Mouse (Mus musculus): ENCODE results near the gene Foxe3. TPM values are rescaled to one million over a fixed set of nuclear protein-coding genes. Genes with fewer than 3 reads are reported as not detected.

The Foxe3 gene
- polyA plus RNA-seq, 1 experiment from 2014 or later, result not detected

DNA sequence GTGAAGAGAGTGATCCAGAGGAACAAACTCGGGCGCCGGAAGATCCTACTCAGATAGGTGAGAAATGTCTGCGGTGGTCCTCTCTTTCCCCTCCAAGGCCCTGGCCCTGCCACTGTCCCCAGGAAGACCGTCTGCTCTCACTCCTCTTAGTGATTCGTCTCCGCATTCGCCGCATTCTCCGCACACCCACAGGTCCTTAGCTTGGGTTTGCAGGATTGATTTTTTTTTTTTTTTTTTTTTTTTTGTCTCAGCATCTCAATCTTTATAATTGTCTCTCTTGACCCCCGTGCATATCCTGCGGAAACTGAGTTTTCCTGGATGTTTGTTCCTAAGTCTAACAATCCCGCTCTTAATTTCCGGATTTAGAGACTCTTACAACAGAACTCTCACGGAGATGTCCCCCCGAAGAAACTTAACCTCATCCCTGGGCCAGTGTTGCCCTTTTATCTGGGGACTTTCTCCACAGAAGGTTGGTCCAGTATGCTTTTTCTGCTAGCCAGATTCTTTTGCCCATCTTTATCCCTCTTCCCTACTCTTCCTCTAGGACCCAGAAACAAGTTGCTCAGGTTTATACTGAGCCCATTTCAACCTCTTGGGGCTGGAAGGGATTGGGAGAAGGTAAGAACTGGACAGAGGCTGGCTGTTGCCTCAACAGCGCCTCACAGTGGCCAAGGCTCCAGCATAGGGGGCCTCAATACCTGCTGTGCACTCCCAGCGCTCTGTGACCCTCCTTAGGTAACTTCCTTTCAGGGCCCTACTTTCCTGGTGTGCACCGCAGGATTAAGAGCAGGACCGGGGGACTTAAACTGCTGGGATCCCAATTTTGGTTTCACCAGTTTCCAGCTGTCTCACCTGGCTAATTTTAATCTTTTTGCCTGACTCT, 16.0 kb downstream of the Foxe3 start:
- Histone ChIP-seq H3K9me3 (ENCODE audit: control insufficient read depth, low read length) (no peaks in the 10 kb centered on the region), H3K27ac (ENCODE audit: low read length) (no peak overlapping the region), H3K4me2 (ENCODE audit: low read length) (peak overlapping the region; percentile 63; the same call in 1 of the 2 replicates), H3K27me3 (replicated peaks; ENCODE audit: control insufficient read depth, insufficient read depth, low read length) (peaks cover 85% of the 10 kb centered on the region), H3K4me3 (replicated peaks; ENCODE audit: low read length) (peak overlapping the region; percentile 43; the same call in 1 of the 2 replicates), H3K36me3 (ENCODE audit: control insufficient read depth, insufficient read depth) (no peaks in the 10 kb centered on the region), H3K9ac (replicated peaks; ENCODE audit: low read depth, low read length) (no peak overlapping the region), H3K4me1 (replicated peaks; ENCODE audit: control insufficient read depth, insufficient read depth, low read length) (peaks cover 23% of the 10 kb centered on the region)
- under 1% methylated on average over 20 of the region's 20 CpGs for WGBS
- no peak for ATAC-seq

DNA sequence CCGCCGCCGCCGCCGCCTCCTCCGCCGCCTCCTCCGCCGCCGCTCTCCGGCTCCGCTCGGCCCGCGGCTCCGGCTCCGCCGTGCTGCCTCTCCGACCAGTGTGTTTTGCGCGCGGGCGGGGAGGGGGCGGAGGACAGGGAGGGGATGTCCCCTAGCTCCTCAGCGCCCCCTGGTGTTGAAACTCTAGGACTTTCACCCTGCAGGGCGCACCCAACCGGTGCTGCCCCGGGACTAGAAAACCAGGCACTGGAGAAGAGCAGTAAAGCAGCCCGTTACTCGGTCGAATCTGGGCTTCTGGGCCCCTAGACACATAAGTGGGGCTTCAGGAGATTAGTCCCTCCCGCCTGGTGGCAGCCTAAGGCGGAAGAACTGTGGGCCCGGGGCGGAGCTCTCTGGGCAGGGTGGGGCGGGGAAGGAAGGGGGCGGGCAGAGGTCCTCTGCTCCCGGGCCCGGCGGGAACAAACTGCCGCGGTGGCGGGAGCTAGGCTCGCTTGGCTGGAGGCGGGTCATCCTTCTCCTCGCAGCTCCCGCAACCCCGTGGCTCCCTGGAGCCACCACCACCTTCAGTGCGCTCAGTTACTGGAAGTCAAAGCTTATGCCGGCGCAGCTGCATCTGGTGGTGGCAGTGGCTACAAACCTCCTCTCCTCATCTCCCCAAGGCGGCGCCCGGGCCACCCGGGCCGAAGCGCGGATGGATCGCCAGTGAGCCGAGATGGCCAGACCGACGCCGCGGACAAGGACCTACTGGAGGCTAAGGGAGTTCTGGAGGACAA, 16.8 kb downstream of the Foxe3 start, which contains the start of gene Foxd2:
Gene Foxd2, minus strand, starts transcription at position 45 of the 773 bp plus-strand sequence.
- Histone ChIP-seq H3K4me1 (replicated peaks; ENCODE audit: control insufficient read depth, insufficient read depth, low read length) (peaks cover 23% of the 10 kb centered on the region), H3K27me3 (replicated peaks; ENCODE audit: control insufficient read depth, insufficient read depth, low read length) (peaks cover 86% of the 10 kb centered on the region), H3K9ac (replicated peaks; ENCODE audit: low read depth, low read length) (0 out of 2 replicates have a peak within 1 kb of the TSS, but pooled peaks have one; percentile 6), H3K36me3 (ENCODE audit: control insufficient read depth, insufficient read depth) (no peaks in the 10 kb centered on the region), H3K4me2 (ENCODE audit: low read length) (peak within 1 kb of the TSS; percentile 63), H3K27ac (ENCODE audit: low read length) (no peak within 1 kb of the TSS), H3K4me3 (replicated peaks; ENCODE audit: low read length) (peak within 1 kb of the TSS; percentile 43), H3K9me3 (ENCODE audit: control insufficient read depth, low read length) (no peaks in the 10 kb centered on the region)
- peak; percentile 84 for ATAC-seq
- WGBS, result under 1% methylated on average over 56 of the region's 64 CpGs

DNA sequence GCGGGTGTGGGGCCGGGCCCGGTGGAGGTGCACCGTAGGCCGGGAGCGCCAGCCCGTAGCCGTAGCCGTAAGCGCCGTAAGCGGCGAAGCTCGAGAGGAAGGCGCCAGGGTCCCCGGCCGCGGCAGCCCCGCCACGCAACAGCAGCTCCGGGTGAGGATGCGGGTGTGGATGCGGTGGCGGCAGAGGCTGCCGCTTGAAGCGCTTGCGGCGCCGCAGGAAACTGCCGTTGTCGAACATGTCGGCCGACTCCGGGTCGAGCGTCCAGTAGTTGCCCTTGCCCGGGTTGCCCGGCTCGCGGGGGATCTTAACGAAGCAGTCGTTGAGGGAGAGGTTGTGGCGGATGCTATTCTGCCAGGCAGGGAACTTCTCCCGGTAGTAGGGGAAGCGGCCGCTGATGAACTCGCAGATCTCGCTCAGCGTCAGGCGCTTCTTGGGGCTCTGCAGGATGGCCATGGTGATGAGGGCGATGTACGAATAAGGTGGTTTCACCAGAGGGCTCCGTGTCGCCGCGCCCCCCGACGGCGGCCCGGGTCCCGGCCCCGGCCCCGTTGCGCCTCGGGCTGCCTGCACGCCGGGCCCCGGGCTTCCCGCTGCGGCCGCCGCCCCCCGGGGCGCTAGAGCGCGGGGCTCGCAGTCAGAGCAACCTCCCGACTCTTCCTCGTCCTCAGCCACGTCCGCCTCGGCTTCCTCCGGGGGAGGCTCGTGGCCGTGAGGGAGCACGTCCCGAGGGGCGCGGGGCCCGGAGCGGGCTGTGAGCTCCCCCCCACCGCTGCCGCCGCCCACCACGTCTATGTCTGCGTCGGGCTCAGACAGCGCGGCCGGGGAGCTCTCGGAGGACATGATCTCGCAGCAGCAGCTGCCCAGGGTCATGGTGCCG, 17.6 kb downstream of the Foxe3 start:
- ATAC-seq, result peak; percentile 14
- Histone ChIP-seq H3K27ac (ENCODE audit: low read length) (no peak overlapping the region), H3K27me3 (replicated peaks; ENCODE audit: control insufficient read depth, insufficient read depth, low read length) (peaks cover 86% of the 10 kb centered on the region), H3K4me1 (replicated peaks; ENCODE audit: control insufficient read depth, insufficient read depth, low read length) (peaks cover 20% of the 10 kb centered on the region), H3K9ac (replicated peaks; ENCODE audit: low read depth, low read length) (0 out of 2 replicates have a peak overlapping the region, but pooled peaks have one; percentile 6), H3K9me3 (ENCODE audit: control insufficient read depth, low read length) (no peaks in the 10 kb centered on the region), H3K4me2 (ENCODE audit: low read length) (peak overlapping the region; percentile 63), H3K36me3 (ENCODE audit: control insufficient read depth, insufficient read depth) (no peaks in the 10 kb centered on the region), H3K4me3 (replicated peaks; ENCODE audit: low read length) (peak overlapping the region; percentile 43)
- WGBS, result under 1% methylated on average over 97 of the region's 103 CpGs

DNA sequence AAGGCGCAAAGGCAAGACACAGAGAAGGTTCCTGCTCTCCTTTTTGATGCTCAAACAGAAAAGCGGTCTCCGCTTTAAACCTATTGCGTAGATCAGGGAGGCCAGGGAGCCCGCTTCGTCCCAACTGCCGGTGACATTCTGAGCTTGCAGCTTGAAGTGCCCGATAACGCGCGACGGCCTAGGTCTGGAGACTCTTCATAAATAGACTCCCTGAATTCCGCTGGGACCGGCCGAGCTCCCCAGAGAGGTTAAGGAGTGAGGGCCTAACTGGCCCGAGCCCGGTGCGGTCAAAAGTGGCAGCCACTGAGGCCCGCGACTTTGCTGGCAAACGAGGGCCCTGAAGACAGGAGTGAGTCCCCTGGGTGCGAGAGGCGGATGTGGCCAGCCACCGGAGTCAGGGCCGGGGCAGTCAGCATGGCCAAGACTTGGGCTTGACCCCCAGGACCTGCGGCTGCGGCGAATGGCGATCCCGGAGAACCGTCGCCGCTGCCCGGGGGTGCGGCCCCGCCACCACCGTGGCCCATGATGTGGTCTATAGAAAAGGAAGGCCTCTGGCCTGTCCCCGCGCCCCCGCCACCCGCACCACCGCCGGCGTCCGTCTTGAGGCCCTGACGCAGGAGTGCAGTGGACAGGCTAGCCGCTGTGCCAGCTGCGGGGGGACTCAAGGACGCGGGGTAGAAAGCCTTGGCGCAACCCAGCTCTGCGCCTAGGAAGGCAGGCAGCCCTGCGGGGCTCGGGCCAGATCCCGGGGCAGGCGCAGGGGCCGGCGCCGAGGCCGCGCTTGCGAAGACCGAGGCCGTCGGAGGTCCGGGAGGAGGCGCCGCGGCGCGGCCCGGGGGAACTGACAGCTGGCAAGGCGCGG, 18.5 kb downstream of the Foxe3 start:
- peaks cover 20% of the 10 kb centered on the region for H3K4me1 ChIP-seq (replicated peaks; ENCODE audit: control insufficient read depth, insufficient read depth, low read length)
- no peak for ATAC-seq
- H3K9me3 ChIP-seq (ENCODE audit: control insufficient read depth, low read length), result no peaks in the 10 kb centered on the region
- H3K4me3 ChIP-seq (replicated peaks; ENCODE audit: low read length), result peak overlapping the region; percentile 43
- peak overlapping the region; percentile 63 for H3K4me2 ChIP-seq (ENCODE audit: low read length)
- H3K27me3 ChIP-seq (replicated peaks; ENCODE audit: control insufficient read depth, insufficient read depth, low read length), result peaks cover 84% of the 10 kb centered on the region
- no peak overlapping the region for H3K27ac ChIP-seq (ENCODE audit: low read length)
- H3K36me3 ChIP-seq (ENCODE audit: control insufficient read depth, insufficient read depth), result no peaks in the 10 kb centered on the region
- H3K9ac ChIP-seq (replicated peaks; ENCODE audit: low read depth, low read length), result 0 out of 2 replicates have a peak overlapping the region, but pooled peaks have one; percentile 6
- WGBS, result 1% methylated on average over 73 of the region's 74 CpGs

DNA sequence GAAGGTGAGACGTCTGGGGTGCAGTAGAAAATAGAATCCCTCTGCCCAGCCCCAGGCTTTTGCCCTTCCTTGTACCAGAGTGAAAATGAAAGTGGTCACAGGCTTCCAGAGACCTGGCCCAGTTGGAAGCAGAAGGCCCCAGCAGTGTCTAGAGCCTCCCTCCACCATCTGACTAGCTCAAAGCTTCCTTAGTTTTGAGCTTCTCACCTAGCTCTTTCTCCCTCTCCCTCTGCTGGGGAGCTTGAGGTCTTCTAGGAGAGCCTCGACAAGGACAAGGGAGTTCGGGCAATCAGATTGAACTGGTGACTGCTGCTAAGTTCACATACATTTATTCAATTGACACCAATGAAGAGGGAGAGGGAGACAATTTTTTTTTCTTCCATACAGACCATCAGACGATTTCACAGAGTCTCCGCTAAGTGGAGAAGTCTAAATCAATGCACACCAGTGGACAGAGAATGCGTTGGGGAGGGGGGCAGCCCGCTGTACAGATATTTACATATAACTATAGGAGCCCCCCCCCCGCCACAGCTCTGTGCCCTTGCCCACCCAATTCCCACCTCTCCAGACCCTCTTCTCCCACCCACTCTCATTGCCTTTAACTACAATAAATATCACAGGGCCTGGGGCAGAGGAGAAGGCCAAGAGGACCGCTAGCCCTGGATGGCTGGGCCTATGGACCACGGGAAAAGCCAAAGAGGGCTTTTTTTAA, 19.7 kb downstream of the Foxe3 start:
- H3K27ac ChIP-seq (ENCODE audit: low read length), result no peak overlapping the region
- H3K4me1 ChIP-seq (replicated peaks; ENCODE audit: control insufficient read depth, insufficient read depth, low read length), result peaks cover 25% of the 10 kb centered on the region
- no peaks in the 10 kb centered on the region for H3K9me3 ChIP-seq (ENCODE audit: control insufficient read depth, low read length)
- 7% methylated on average over 10 of the region's 10 CpGs for WGBS
- peaks cover 81% of the 10 kb centered on the region for H3K27me3 ChIP-seq (replicated peaks; ENCODE audit: control insufficient read depth, insufficient read depth, low read length)
- H3K36me3 ChIP-seq (ENCODE audit: control insufficient read depth, insufficient read depth), result no peaks in the 10 kb centered on the region
- H3K4me2 ChIP-seq (ENCODE audit: low read length), result no peak overlapping the region
- ATAC-seq, result no peak
- no peak overlapping the region for H3K9ac ChIP-seq (replicated peaks; ENCODE audit: low read depth, low read length)
- no peak overlapping the region for H3K4me3 ChIP-seq (replicated peaks; ENCODE audit: low read length)

DNA sequence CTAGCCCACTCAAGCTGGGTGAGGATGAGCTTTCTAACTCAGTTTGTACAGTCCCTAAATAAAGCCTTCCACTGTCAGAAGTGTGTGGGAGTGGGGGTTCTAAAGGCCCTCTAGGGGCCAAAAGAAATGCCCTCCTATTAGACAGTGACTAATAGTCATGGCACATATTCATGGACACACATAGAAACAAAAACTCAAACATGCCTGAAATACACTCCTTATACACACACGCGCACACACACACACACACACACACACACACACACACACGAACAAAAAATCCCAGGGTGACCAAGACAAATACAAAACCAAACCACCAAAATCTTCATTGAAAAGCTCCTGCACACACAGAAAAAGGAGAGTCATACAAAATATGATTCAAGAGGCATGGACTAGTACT, 20.3 kb downstream of the Foxe3 start:
- H3K4me2 ChIP-seq (ENCODE audit: low read length), result no peak overlapping the region
- no peak overlapping the region for H3K4me3 ChIP-seq (replicated peaks; ENCODE audit: low read length)
- no peaks in the 10 kb centered on the region for H3K9me3 ChIP-seq (ENCODE audit: control insufficient read depth, low read length)
- H3K36me3 ChIP-seq (ENCODE audit: control insufficient read depth, insufficient read depth), result no peaks in the 10 kb centered on the region
- H3K9ac ChIP-seq (replicated peaks; ENCODE audit: low read depth, low read length), result no peak overlapping the region
- no peak for ATAC-seq
- peaks cover 25% of the 10 kb centered on the region for H3K4me1 ChIP-seq (replicated peaks; ENCODE audit: control insufficient read depth, insufficient read depth, low read length)
- WGBS, result 48% methylated on average over 3 of the region's 3 CpGs
- no peak overlapping the region for H3K27ac ChIP-seq (ENCODE audit: low read length)
- peaks cover 81% of the 10 kb centered on the region for H3K27me3 ChIP-seq (replicated peaks; ENCODE audit: control insufficient read depth, insufficient read depth, low read length)

DNA sequence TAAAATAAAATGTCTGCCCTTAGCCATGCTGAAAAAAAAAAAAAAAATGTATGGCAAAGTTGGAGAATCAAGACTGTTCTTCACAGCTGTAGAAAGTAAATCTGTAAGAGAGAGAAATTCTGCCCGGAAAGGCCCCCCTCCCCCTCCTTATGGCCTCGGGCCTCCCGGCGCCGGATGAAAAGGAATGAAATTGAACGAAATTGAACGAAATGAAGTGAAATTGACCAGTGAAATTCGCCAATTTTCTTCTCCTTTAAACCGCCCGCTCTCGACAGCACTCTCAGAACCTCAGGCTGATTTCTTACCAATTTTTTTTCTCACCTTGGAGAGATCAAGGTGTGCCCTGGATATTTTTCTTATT, 22.4 kb downstream of the Foxe3 start:
- H3K27ac ChIP-seq (ENCODE audit: low read length), result no peak overlapping the region
- no peak overlapping the region for H3K4me3 ChIP-seq (replicated peaks; ENCODE audit: low read length)
- no peak for ATAC-seq
- no peak overlapping the region for H3K4me2 ChIP-seq (ENCODE audit: low read length)
- H3K27me3 ChIP-seq (replicated peaks; ENCODE audit: control insufficient read depth, insufficient read depth, low read length), result peaks cover 82% of the 10 kb centered on the region
- H3K9ac ChIP-seq (replicated peaks; ENCODE audit: low read depth, low read length), result no peak overlapping the region
- peaks cover 15% of the 10 kb centered on the region for H3K4me1 ChIP-seq (replicated peaks; ENCODE audit: control insufficient read depth, insufficient read depth, low read length)
- H3K9me3 ChIP-seq (ENCODE audit: control insufficient read depth, low read length), result no peaks in the 10 kb centered on the region
- under 1% methylated on average over 11 of the region's 11 CpGs for WGBS
- H3K36me3 ChIP-seq (ENCODE audit: control insufficient read depth, insufficient read depth), result no peaks in the 10 kb centered on the region
